Comparison of ENCODE assay signal across 10 mouse cellular contexts in genomic region chr10:122040372-122040771, GRCm38 (mm10). TPM values are rescaled to one million over a fixed set of nuclear protein-coding genes. Genes with fewer than 3 reads are reported as not detected.
DNase-seq lines count a peak whose midpoint lies in the region; ATAC-seq and TF ChIP-seq lines count a peak whose summit lies in the region.
"Had no signal": no experiment of that assay in that cellular context is flagged by ENCODE, and none has a peak within 500 bp of the region (broad histone marks: within the 10 kb centered on the region; RNA-seq: fewer than 3 reads in every experiment).

No protein-coding gene starts in this region.

- DNase-seq in cerebellum, adult 2 months, result no peak
- DNase-seq in cerebellum, adult 9-11 months, result no peak
- no peak for DNase-seq in liver, adult 2 months (ENCODE audit: extremely low read depth, low read depth, low spot score)
- DNase-seq in ZHBTc4 (ENCODE audit: low read depth, low spot score), result peak; percentile 72
- no peak for DNase-seq in spleen, adult 2 months (ENCODE audit: low read depth in 1 of 2, low spot score in 2 of 2)
- DNase-seq in left cerebral cortex, adult 18-20 months (ENCODE audit: low spot score in 2 of 2), result no peak
- no peak for DNase-seq in gastrocnemius, postnatal 14 days
- DNase-seq: kidney, postnatal 14 days had no signal

- H3K4me3 ChIP-seq in cerebellum, adult 2 months (replicated peaks; ENCODE audit: insufficient read depth, low read depth, low read length), result no peak overlapping the region
- H3K4me3 ChIP-seq in liver, adult 2 months (ENCODE audit: insufficient read depth, low read depth, low read length), result no peak overlapping the region
- no peak overlapping the region for H3K4me3 ChIP-seq in liver, embryonic 12.5 days
- H3K4me3 ChIP-seq in spleen, adult 2 months (ENCODE audit: extremely low read depth, insufficient read depth, insufficient read length), result no peak overlapping the region
- H3K4me3 ChIP-seq: liver, embryonic 15.5 days had no signal

- H3K27me3 ChIP-seq in cerebellum, adult 2 months (ENCODE audit: control insufficient read depth, insufficient read depth, low read length), result no peaks in the 10 kb centered on the region
- no peaks in the 10 kb centered on the region for H3K27me3 ChIP-seq in liver, adult 2 months (ENCODE audit: control insufficient read depth, insufficient read depth, low read length)
- peaks cover 10% of the 10 kb centered on the region; the same call in 1 of the 2 replicates for H3K27me3 ChIP-seq in liver, embryonic 12.5 days (replicated peaks)
- H3K27me3 ChIP-seq in spleen, adult 2 months (ENCODE audit: control insufficient read depth, insufficient read depth, low read length), result no peaks in the 10 kb centered on the region

- H3K79me2 ChIP-seq in liver, adult 2 months (ENCODE audit: control insufficient read depth, insufficient read depth, low read length), result no peaks in the 10 kb centered on the region; the same call in 1 of the 2 replicates

- 0 out of 2 replicates have a peak, but pooled peaks cover 6% of the 10 kb centered on the region for H3K9me3 ChIP-seq in liver, embryonic 12.5 days (replicated peaks)
- H3K9me3 ChIP-seq: liver, embryonic 15.5 days had no signal

- no peak overlapping the region for H3K9ac ChIP-seq in liver, adult 2 months (ENCODE audit: low read depth, low read length)
- H3K9ac ChIP-seq in liver, embryonic 12.5 days, result no peak overlapping the region
- H3K9ac ChIP-seq: liver, embryonic 15.5 days had no signal

- WGBS in cerebellum, adult 2 months, result 51% methylated on average over 4 of the region's 4 CpGs
- WGBS in liver, adult 2 months, result 55% methylated on average over 4 of the region's 4 CpGs
- 34% methylated on average over 4 of the region's 4 CpGs for WGBS in liver, embryonic 12.5 days (ENCODE audit: insufficient replicate concordance)
- WGBS in spleen, adult 2 months, result 59% methylated on average over 4 of the region's 4 CpGs

- H3K36me3 ChIP-seq in liver, adult 2 months (ENCODE audit: control insufficient read depth, insufficient read depth, low read length), result no peaks in the 10 kb centered on the region
- H3K36me3 ChIP-seq in liver, embryonic 12.5 days, result no peaks in the 10 kb centered on the region; the same call in 1 of the 2 replicates
- H3K36me3 ChIP-seq in spleen, adult 2 months (ENCODE audit: control insufficient read depth, insufficient read depth, low read length), result no peaks in the 10 kb centered on the region
- H3K36me3 ChIP-seq: liver, embryonic 15.5 days had no signal

- no peaks in the 10 kb centered on the region for H3K4me1 ChIP-seq in cerebellum, adult 2 months (ENCODE audit: control insufficient read depth, insufficient read depth, low read length)
- H3K4me1 ChIP-seq in liver, adult 2 months (ENCODE audit: control insufficient read depth, insufficient read depth, low read length), result no peaks in the 10 kb centered on the region
- H3K4me1 ChIP-seq in liver, embryonic 12.5 days, result no peaks in the 10 kb centered on the region
- H3K4me1 ChIP-seq in spleen, adult 2 months (ENCODE audit: control insufficient read depth, insufficient read depth, insufficient read length), result no peaks in the 10 kb centered on the region
- H3K4me1 ChIP-seq: liver, embryonic 15.5 days had no signal

- TF ChIP-seq CTCF in cerebellum, adult 2 months (IDR thresholded peaks at IDR 0.05; ENCODE audit: borderline replicate concordance, insufficient read depth, low read depth, low read length), result peak; percentile 12; the same call in 1 of the 2 replicates
- peak; percentile 71 for TF ChIP-seq CTCF in liver, adult 2 months (IDR thresholded peaks at IDR 0.05; ENCODE audit: low read depth, low read length)
- TF ChIP-seq CTCF in spleen, adult 2 months (IDR thresholded peaks at IDR 0.05; ENCODE audit: extremely low read depth, insufficient read depth, insufficient read length, insufficient replicate concordance), result peak; percentile 29; the same call in 1 of the 2 replicates

- intact Hi-C loops in gastrocnemius, postnatal 14 days (cut with DNase I; ENCODE audit: low total_unique reads), result no loop called here

- ATAC-seq in liver, embryonic 12.5 days, result no peak

- TF ChIP-seq POLR2A in cerebellum, adult 2 months (IDR thresholded peaks at IDR 0.05; ENCODE audit: borderline replicate concordance, insufficient read depth, low read length), result no peak
- no peak for TF ChIP-seq POLR2A in liver, adult 2 months (IDR thresholded peaks at IDR 0.05; ENCODE audit: extremely low read depth, insufficient read depth, low read length)
- TF ChIP-seq POLR2A in spleen, adult 2 months (IDR thresholded peaks at IDR 0.05; ENCODE audit: low read depth, low read length), result no peak

- H3K27ac ChIP-seq in cerebellum, adult 2 months (ENCODE audit: insufficient read depth, low read length), result no peak overlapping the region
- no peak overlapping the region for H3K27ac ChIP-seq in liver, adult 2 months (replicated peaks; ENCODE audit: insufficient read depth, low read depth, low read length)
- no peak overlapping the region for H3K27ac ChIP-seq in liver, embryonic 12.5 days
- no peak overlapping the region for H3K27ac ChIP-seq in spleen, adult 2 months (ENCODE audit: insufficient read depth, low read length)
- H3K27ac ChIP-seq: liver, embryonic 15.5 days had no signal

- H3K4me2 ChIP-seq in liver, embryonic 12.5 days, result no peak overlapping the region
- H3K4me2 ChIP-seq: liver, embryonic 15.5 days had no signal

RNA-seq across cellular contexts. Expression of gene Srgap1, which starts 6.7 kb away (rescaled TPM):
- 18.5 and 18.7 TPM in 2 replicates for polyA plus RNA-seq in cerebellum, adult 2 months (2012; rRNA removed)
- total RNA-seq in liver, adult 2 months (2014; rRNA removed), result 0.54 and 0.55 TPM in 2 replicates
- polyA plus RNA-seq in liver, adult 2 months (2012; rRNA removed), result 0.16 and 0.31 TPM in 2 replicates
- 2.3 and 2.7 TPM in 2 replicates for polyA plus RNA-seq in liver, embryonic 12.5 days (2016; fragmentation: Nextera tagmentation; extraction: Ambion mirVana)
- polyA plus RNA-seq in spleen, adult 2 months (2012; rRNA removed), result 0.46 and 0.58 TPM in 2 replicates
- 1 to 10 TPM; 6.9 to 8.7 TPM for total RNA-seq in left cerebral cortex, adult 18-20 months (2021)
- total RNA-seq in gastrocnemius, postnatal 14 days (2021), result 1 to 10 TPM; 2.3 to 3.0 TPM

RNA-seq across cellular contexts. Expression of gene Rxylt1, which starts 56.8 kb away (rescaled TPM):
- polyA plus RNA-seq in cerebellum, adult 2 months (2012; rRNA removed), result 21.6 and 24.7 TPM in 2 replicates
- total RNA-seq in liver, adult 2 months (2014; rRNA removed), result 18.7 and 22.9 TPM in 2 replicates
- 3.5 and 3.7 TPM in 2 replicates for polyA plus RNA-seq in liver, adult 2 months (2012; rRNA removed)
- polyA plus RNA-seq in liver, embryonic 12.5 days (2016; fragmentation: Nextera tagmentation; extraction: Ambion mirVana), result 20.1 and 21.5 TPM in 2 replicates
- 1.5 and 2.4 TPM in 2 replicates for polyA plus RNA-seq in spleen, adult 2 months (2012; rRNA removed)
- 10 to 100 TPM; 33.5 to 40.2 TPM for total RNA-seq in left cerebral cortex, adult 18-20 months (2021)
- total RNA-seq in gastrocnemius, postnatal 14 days (2021), result 10 to 100 TPM; 24.5 to 31.5 TPM

Comparison
In these comparisons a context has a peak if more than half of its experiments do, and no peak if none do; other contexts are left out.
1. CTCF ChIP-seq: peak in every context shown above with its lines; median percentile 71 in liver, adult 2 months; 29 in spleen, adult 2 months; 12 in cerebellum, adult 2 months.